In the genomic region with DNA sequence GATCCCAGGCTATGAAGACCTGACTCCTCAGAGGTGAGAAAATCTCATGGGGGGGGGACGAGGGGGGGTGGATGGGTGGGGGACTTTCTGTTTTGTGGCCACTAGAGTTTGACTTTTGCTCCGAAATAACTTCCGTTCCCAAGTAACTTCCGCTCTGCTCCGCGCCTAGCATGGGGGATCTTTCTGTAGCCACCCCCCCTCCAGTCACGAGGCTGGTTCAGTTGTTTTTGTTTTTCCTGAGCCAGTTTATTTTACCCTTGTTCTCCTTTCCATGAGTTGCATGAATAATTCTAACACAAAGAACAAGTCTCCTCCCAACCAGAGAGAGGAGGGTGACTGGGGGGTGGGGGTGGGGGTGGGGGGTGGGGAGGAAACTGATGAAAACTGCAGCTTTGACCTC, we compare ENCODE assay signal across 8 mouse cellular contexts.
DNase-seq lines count a peak whose midpoint lies in the region; ATAC-seq and TF ChIP-seq lines count a peak whose summit lies in the region.

No protein-coding gene starts in this region.

- H3K4me2 ChIP-seq in forebrain, postnatal 0 days (ENCODE audit: low read depth): no peak overlapping the region
- peak overlapping the region; percentile 40 for H3K4me2 ChIP-seq in forebrain, embryonic 13.5 days
- peak overlapping the region; percentile 21; the same call in 1 of the 2 replicates for H3K4me2 ChIP-seq in midbrain, embryonic 14.5 days (ENCODE audit: low read length)

- TF ChIP-seq CTCF in forebrain, postnatal 0 days (IDR thresholded peaks at IDR 0.05; ENCODE audit: low read depth): no peak

- ATAC-seq in forebrain, postnatal 0 days: no peak
- no peak for ATAC-seq in forebrain, embryonic 13.5 days
- ATAC-seq in midbrain, embryonic 14.5 days (ENCODE audit: low FRiP score, low TSS enrichment): no peak

- no peak overlapping the region for H3K9ac ChIP-seq in forebrain, postnatal 0 days
- no peak overlapping the region for H3K9ac ChIP-seq in forebrain, embryonic 13.5 days
- no peak overlapping the region for H3K9ac ChIP-seq in midbrain, embryonic 14.5 days (replicated peaks; ENCODE audit: low read length)

- H3K36me3 ChIP-seq in forebrain, embryonic 10.5 days (replicated peaks): no peaks in the 10 kb centered on the region
- no peaks in the 10 kb centered on the region for H3K36me3 ChIP-seq in forebrain, postnatal 0 days (ENCODE audit: insufficient read depth)
- no peaks in the 10 kb centered on the region for H3K36me3 ChIP-seq in forebrain, embryonic 13.5 days (ENCODE audit: poor library complexity, severe bottlenecking)
- no peaks in the 10 kb centered on the region for H3K36me3 ChIP-seq in midbrain, embryonic 14.5 days (ENCODE audit: control insufficient read depth, insufficient read depth, low read length)

- 6% methylated on average over 7 of the region's 7 CpGs for WGBS in forebrain, embryonic 10.5 days
- WGBS in forebrain, postnatal 0 days: 7% methylated on average over 7 of the region's 7 CpGs
- 5% methylated on average over 7 of the region's 7 CpGs for WGBS in forebrain, embryonic 13.5 days
- WGBS in midbrain, embryonic 14.5 days: 13% methylated on average over 7 of the region's 7 CpGs

- no peaks in the 10 kb centered on the region for H3K9me3 ChIP-seq in forebrain, embryonic 10.5 days
- H3K9me3 ChIP-seq in forebrain, postnatal 0 days (ENCODE audit: low read length): no peaks in the 10 kb centered on the region
- no peaks in the 10 kb centered on the region for H3K9me3 ChIP-seq in forebrain, embryonic 13.5 days (replicated peaks)
- H3K9me3 ChIP-seq in midbrain, embryonic 14.5 days (ENCODE audit: control insufficient read depth, low read length): no peaks in the 10 kb centered on the region

- peak overlapping the region; percentile 88 for H3K27ac ChIP-seq in forebrain, embryonic 10.5 days
- H3K27ac ChIP-seq in forebrain, postnatal 0 days (ENCODE audit: low read depth, low read length): no peak overlapping the region
- no peak overlapping the region; the same call in 1 of the 2 replicates for H3K27ac ChIP-seq in forebrain, embryonic 13.5 days
- H3K27ac ChIP-seq in midbrain, embryonic 14.5 days (replicated peaks; ENCODE audit: low read depth, low read length): no peak overlapping the region

- H3K4me3 ChIP-seq in forebrain, embryonic 10.5 days: peak overlapping the region; percentile 33
- H3K4me3 ChIP-seq in forebrain, postnatal 0 days (ENCODE audit: low read depth, low read length): no peak overlapping the region
- no peak overlapping the region for H3K4me3 ChIP-seq in forebrain, embryonic 13.5 days
- H3K4me3 ChIP-seq in midbrain, embryonic 14.5 days (replicated peaks; ENCODE audit: low read depth, low read length): no peak overlapping the region

- no peaks in the 10 kb centered on the region for H3K27me3 ChIP-seq in forebrain, embryonic 10.5 days (ENCODE audit: poor library complexity, severe bottlenecking)
- H3K27me3 ChIP-seq in forebrain, postnatal 0 days (ENCODE audit: insufficient read depth, low read length): no peaks in the 10 kb centered on the region; the same call in none of the 2 replicates
- no peaks in the 10 kb centered on the region for H3K27me3 ChIP-seq in forebrain, embryonic 13.5 days
- H3K27me3 ChIP-seq in midbrain, embryonic 14.5 days (ENCODE audit: control insufficient read depth, insufficient read depth, low read length): no peaks in the 10 kb centered on the region

- DNase-seq in forebrain, embryonic 10.5 days (ENCODE audit: extremely low spot score, low spot score): peak; percentile 29
- DNase-seq in forebrain, postnatal 0 days: no peak
- DNase-seq in kidney, postnatal 14 days: peak; percentile 30
- DNase-seq in midbrain, embryonic 14.5 days: no peak
- DNase-seq in thymus, postnatal 36 days: peak; percentile 46 to 69
- DNase-seq in frontal cortex, postnatal 25 days (ENCODE audit: low spot score in 2 of 2): no peak
- no peak for DNase-seq in left cerebral cortex, adult 9 months (ENCODE audit: low spot score in 2 of 2)

- peaks cover 58% of the 10 kb centered on the region for H3K4me1 ChIP-seq in forebrain, embryonic 10.5 days
- 0 out of 2 replicates have a peak, but pooled peaks cover 4% of the 10 kb centered on the region for H3K4me1 ChIP-seq in forebrain, postnatal 0 days (ENCODE audit: insufficient read depth)
- peaks cover 54% of the 10 kb centered on the region for H3K4me1 ChIP-seq in forebrain, embryonic 13.5 days
- peaks cover 20% of the 10 kb centered on the region for H3K4me1 ChIP-seq in midbrain, embryonic 14.5 days (ENCODE audit: control insufficient read depth, insufficient read depth, low read length)

Comparison
In these comparisons a context has a peak if more than half of its experiments do, and no peak if none do; other contexts are left out.
1. DNase-seq: peak in forebrain, embryonic 10.5 days (single experiment), kidney, postnatal 14 days (single experiment) and thymus, postnatal 36 days (2 of 2); none in forebrain, postnatal 0 days (single experiment), midbrain, embryonic 14.5 days (single experiment), frontal cortex, postnatal 25 days (0 of 2) and left cerebral cortex, adult 9 months (0 of 2).